In the genomic region with DNA sequence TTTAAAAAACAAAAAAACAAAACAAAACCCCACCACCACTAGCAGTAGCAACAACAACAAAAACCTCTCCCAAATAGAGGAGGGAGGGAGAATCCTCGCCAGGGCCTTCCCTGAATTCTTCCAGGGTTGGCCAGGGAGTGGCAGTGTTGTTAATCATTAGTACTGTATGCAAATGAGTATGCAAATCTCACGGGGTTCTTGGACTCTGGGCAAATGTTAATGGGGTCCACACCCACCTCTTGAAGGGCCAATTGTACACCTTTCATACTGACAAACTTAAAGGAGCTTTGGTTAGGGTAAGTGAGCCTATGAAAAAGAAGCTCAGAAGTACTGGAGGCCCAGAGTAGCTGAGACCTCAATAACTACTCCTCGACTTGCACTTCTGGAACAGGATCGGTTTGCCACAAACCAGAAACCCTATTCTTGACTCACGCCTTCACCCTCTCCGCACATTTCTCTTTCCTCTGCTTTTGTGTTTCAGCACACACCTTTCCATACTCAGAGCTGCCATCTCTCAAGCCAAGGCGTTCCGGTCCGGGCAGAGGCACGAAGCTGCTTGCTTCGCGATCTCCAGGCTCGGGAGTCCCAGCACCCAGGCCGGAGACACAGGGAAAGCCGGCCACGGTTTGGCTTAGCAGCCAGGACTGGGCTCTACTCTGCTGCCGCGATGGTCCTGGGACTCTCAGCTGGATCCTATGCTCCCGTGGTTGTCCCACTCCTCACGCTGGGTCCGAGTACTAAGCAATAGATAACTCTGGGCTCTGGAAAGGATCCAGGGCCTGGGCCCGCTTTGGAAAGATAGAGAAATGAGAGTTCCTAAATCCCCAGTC, we compare ENCODE assay signal across 9 mouse cellular contexts. TPM values are rescaled to one million over a fixed set of nuclear protein-coding genes. Genes with fewer than 3 reads are reported as not detected.
DNase-seq lines count a peak whose midpoint lies in the region; ATAC-seq and TF ChIP-seq lines count a peak whose summit lies in the region.
"Had no signal": no experiment of that assay in that cellular context is flagged by ENCODE, and none has a peak within 500 bp of the region (broad histone marks: within the 10 kb centered on the region; RNA-seq: fewer than 3 reads in every experiment).

No protein-coding gene starts in this region.

- H3K36me3 ChIP-seq in forebrain, embryonic 16.5 days (ENCODE audit: control insufficient read depth, insufficient read depth), result no peaks in the 10 kb centered on the region
- H3K36me3 ChIP-seq in hindbrain, embryonic 15.5 days, result no peaks in the 10 kb centered on the region
- H3K36me3 ChIP-seq in midbrain, embryonic 12.5 days, result no peaks in the 10 kb centered on the region
- no peaks in the 10 kb centered on the region for H3K36me3 ChIP-seq in testis, adult 2 months (ENCODE audit: control insufficient read depth, insufficient read depth, low read length)

- peak overlapping the region; percentile 66 for H3K4me2 ChIP-seq in forebrain, embryonic 16.5 days (ENCODE audit: low read length)
- peak overlapping the region; percentile 96 for H3K4me2 ChIP-seq in hindbrain, embryonic 15.5 days
- peak overlapping the region; percentile 96 for H3K4me2 ChIP-seq in midbrain, embryonic 12.5 days (replicated peaks)

- H3K9me3 ChIP-seq in forebrain, embryonic 16.5 days (ENCODE audit: control insufficient read depth, low read length), result no peaks in the 10 kb centered on the region
- H3K9me3 ChIP-seq in hindbrain, embryonic 15.5 days, result no peaks in the 10 kb centered on the region
- H3K9me3 ChIP-seq in midbrain, embryonic 12.5 days, result no peaks in the 10 kb centered on the region

- peak overlapping the region; percentile 63 for H3K4me3 ChIP-seq in forebrain, embryonic 16.5 days (replicated peaks; ENCODE audit: low read length)
- peak overlapping the region; percentile 91 for H3K4me3 ChIP-seq in hindbrain, embryonic 15.5 days
- H3K4me3 ChIP-seq in midbrain, embryonic 12.5 days, result peak overlapping the region; percentile 76
- H3K4me3 ChIP-seq in testis, adult 2 months (ENCODE audit: control insufficient read depth, low read depth, low read length), result peak overlapping the region; percentile 84

- under 1% methylated on average over 22 of the region's 22 CpGs for WGBS in forebrain, embryonic 16.5 days
- 2% methylated on average over 22 of the region's 22 CpGs for WGBS in hindbrain, embryonic 15.5 days
- under 1% methylated on average over 22 of the region's 22 CpGs for WGBS in midbrain, embryonic 12.5 days

- ATAC-seq in forebrain, embryonic 16.5 days, result peak; percentile 19
- ATAC-seq in hindbrain, embryonic 15.5 days (ENCODE audit: low FRiP score, low read depth), result no peak; the same call in 1 of the 2 replicates
- ATAC-seq in midbrain, embryonic 12.5 days (ENCODE audit: low FRiP score, low read depth), result peak; percentile 31

- peaks cover 2% of the 10 kb centered on the region; the same call in 1 of the 2 replicates for H3K27me3 ChIP-seq in forebrain, embryonic 16.5 days (replicated peaks; ENCODE audit: control insufficient read depth, insufficient read depth, low read length)
- no peaks in the 10 kb centered on the region for H3K27me3 ChIP-seq in hindbrain, embryonic 15.5 days
- H3K27me3 ChIP-seq in midbrain, embryonic 12.5 days, result peaks cover 58% of the 10 kb centered on the region
- no peaks in the 10 kb centered on the region for H3K27me3 ChIP-seq in testis, adult 2 months (ENCODE audit: control insufficient read depth, insufficient read depth, low read length)

- H3K27ac ChIP-seq in forebrain, embryonic 16.5 days (ENCODE audit: low read length), result peak overlapping the region; percentile 20; the same call in 1 of the 2 replicates
- peak overlapping the region; percentile 85 for H3K27ac ChIP-seq in hindbrain, embryonic 15.5 days (replicated peaks)
- peak overlapping the region; percentile 30 for H3K27ac ChIP-seq in midbrain, embryonic 12.5 days (replicated peaks)
- no peak overlapping the region for H3K27ac ChIP-seq in testis, adult 2 months (ENCODE audit: control insufficient read depth, insufficient read depth, low read depth, low read length)

- H3K9ac ChIP-seq in forebrain, embryonic 16.5 days (replicated peaks; ENCODE audit: low read depth, low read length), result peak overlapping the region; percentile 87
- H3K9ac ChIP-seq in hindbrain, embryonic 15.5 days, result peak overlapping the region; percentile 84; the same call in 1 of the 2 replicates
- H3K9ac ChIP-seq in midbrain, embryonic 12.5 days (replicated peaks), result peak overlapping the region; percentile 84; the same call in 1 of the 2 replicates

- no peak for TF ChIP-seq POLR2A in testis, adult 2 months (IDR thresholded peaks at IDR 0.05; ENCODE audit: control insufficient read depth, low read depth, low read length)

- DNase-seq in WW6 (ENCODE audit: low read depth, low spot score), result peak; percentile 34
- peak; percentile 58 for DNase-seq in cerebellum, adult 11-12 months
- peak; percentile 58 to 61 for DNase-seq in left cerebral cortex, adult 18-20 months (ENCODE audit: low spot score in 2 of 2)
- DNase-seq in spleen, postnatal 36 days (ENCODE audit: low spot score in 2 of 2), result no peak

- no peak for TF ChIP-seq CTCF in testis, adult 2 months (IDR thresholded peaks at IDR 0.05; ENCODE audit: control insufficient read depth, insufficient read depth, insufficient replicate concordance, low read depth, low read length)

- peaks cover 19% of the 10 kb centered on the region for H3K4me1 ChIP-seq in forebrain, embryonic 16.5 days (replicated peaks; ENCODE audit: control insufficient read depth, insufficient read depth, low read length)
- peaks cover 49% of the 10 kb centered on the region for H3K4me1 ChIP-seq in hindbrain, embryonic 15.5 days (replicated peaks)
- peaks cover 27% of the 10 kb centered on the region for H3K4me1 ChIP-seq in midbrain, embryonic 12.5 days
- peaks cover 9% of the 10 kb centered on the region for H3K4me1 ChIP-seq in testis, adult 2 months (ENCODE audit: control insufficient read depth, insufficient read depth, low read length)

RNA-seq across cellular contexts. Expression of gene Kcnd3, which starts 1.3 kb away (rescaled TPM):
- polyA plus RNA-seq in forebrain, embryonic 16.5 days (2015; fragmentation: Nextera tagmentation; extraction: Ambion mirVana), result 7.6 and 8.6 TPM in 2 replicates
- polyA plus RNA-seq in hindbrain, embryonic 15.5 days (2015; fragmentation: Nextera tagmentation; extraction: Ambion mirVana), result 10.0 and 10.4 TPM in 2 replicates
- 10 to 100 TPM; 54.5 to 61.5 TPM for total RNA-seq in left cerebral cortex, adult 18-20 months (2021)
- polyA plus RNA-seq in midbrain, embryonic 12.5 days (2016; fragmentation: Nextera tagmentation; extraction: Ambion mirVana), result 5.1 TPM in 2 replicates
- polyA plus RNA-seq in testis, adult 2 months (2012; rRNA removed), result 3.6 and 4.6 TPM in 2 replicates
- total RNA-seq: neutrophil, adult 5-6 weeks had no signal

Comparison
In these comparisons a context has a peak if more than half of its experiments do, and no peak if none do; other contexts are left out.
1. DNase-seq: peak in WW6 (single experiment), cerebellum, adult 11-12 months (single experiment) and left cerebral cortex, adult 18-20 months (2 of 2); none in spleen, postnatal 36 days (0 of 2).
2. Peak in every context shown above with its lines, with median percentiles within 50 percentile points of each other: H3K4me2 ChIP-seq, H3K4me3 ChIP-seq and H3K9ac ChIP-seq.